Mouse (Mus musculus): Measurements from ENCODE around the gene Selenoo.

Gene Selenoo

DNA sequence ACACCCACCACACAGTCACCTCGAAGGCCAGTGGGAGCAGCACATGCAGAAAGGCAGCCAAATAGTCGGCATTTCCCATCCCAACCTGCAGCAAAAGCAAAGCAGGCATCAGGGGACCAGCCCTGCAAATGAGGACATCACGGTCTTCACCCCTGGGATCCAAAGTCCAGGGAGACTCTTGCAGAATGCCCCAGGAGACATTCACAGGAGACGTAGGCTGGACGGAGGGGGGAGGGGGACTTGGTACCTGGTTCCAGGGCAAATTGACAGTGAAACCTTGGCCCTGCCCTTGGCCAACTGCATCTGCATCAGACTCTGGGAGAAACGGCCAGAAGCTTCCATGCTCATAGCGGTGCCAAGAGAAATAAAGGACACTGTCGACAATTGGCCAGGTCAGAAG lies 37.7 kb downstream of the Selenoo start:
- no peak for DNase-seq (ENCODE audit: low spot score)

- no peak for DNase-seq (ENCODE audit: low spot score)
Observed at GRCm38 (mm10) chr15:89127364-89127940, 38.6 kb downstream of the Selenoo start.

- DNase-seq (ENCODE audit: low spot score) = peak; percentile 81
Observed at GRCm38 (mm10) chr15:89128382-89129350, 39.8 kb downstream of the Selenoo start, which contains the start of gene Hdac10. TSS of gene Hdac10 (minus strand) at chr15:89128700.

DNA sequence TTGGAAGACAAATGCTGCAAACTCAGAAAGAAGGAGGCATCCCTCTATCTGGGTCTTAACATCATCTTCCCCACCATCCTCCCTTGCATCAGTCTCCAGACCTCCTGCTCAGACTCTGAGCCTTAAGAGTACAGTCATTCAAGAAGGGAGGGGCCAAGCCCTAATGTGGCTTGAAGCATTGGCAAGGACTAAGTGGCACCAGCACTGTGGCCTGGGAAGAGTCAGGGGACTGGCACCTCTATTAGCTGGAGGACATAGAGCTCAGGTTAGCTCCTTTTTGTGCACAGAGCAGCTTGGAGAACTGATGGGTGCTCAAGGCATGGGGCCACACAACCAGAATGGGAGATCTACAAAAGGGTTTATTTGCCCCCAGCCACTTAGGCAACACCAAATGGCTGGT lies 41.4 kb downstream of the Selenoo start:
- DNase-seq (ENCODE audit: low spot score) = no peak

DNA sequence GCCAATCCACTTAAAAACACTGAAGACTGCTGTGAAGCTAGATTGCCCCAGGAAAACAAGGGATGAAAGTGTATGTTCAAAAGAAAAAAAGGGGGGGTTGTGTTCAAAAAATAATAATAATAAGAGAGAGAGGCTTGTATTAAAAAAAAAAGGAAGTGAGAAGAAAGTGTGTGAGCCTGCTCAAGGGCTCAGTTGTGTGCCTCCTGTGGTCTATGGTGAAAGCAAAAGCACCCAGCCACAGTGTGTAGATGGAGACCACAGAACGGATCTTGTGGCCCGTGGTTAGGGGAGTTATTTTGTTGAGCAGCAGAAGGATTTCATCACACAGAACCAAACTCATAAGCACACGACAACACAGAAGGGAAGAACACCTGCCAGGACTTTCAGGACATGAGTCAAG lies 42.4 kb downstream of the Selenoo start:
- DNase-seq (ENCODE audit: low spot score) = no peak

DNA sequence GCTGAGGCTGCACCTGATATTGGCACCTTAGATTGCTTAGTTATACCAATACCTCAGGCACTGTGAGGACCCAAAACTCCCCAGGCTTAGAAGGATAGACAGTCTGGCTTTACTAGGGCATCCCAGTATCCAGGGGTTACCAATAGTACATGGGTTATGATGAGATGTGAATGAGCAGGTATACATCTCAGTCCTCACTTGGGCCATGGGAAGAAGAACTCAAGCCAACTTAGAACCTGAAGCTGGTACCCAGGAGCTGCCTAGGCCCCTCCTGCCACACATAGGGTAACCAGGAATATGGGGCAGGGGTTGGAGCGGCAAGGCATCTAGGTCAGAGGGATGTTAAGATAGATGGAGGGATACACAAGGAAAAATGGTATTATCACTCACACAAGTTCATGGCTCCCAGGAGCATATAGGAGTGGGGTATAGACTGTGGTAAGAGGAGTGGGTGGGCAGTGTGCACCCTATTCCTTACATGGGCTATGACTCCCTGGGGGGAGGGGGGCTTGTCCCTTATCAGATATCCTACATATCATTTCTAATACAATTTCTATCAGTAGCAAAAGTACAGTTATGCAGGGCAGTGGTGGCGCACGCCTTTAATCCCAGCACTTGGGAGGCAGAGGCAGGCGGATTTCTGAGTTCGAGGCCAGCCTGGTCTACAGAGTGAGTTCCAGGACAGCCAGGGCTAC lies 47.7 kb downstream of the Selenoo start:
- no peak for DNase-seq (ENCODE audit: low spot score)

- no peak for DNase-seq (ENCODE audit: low spot score)
Observed at GRCm38 (mm10) chr15:89137378-89138045, 48.6 kb downstream of the Selenoo start.

DNA sequence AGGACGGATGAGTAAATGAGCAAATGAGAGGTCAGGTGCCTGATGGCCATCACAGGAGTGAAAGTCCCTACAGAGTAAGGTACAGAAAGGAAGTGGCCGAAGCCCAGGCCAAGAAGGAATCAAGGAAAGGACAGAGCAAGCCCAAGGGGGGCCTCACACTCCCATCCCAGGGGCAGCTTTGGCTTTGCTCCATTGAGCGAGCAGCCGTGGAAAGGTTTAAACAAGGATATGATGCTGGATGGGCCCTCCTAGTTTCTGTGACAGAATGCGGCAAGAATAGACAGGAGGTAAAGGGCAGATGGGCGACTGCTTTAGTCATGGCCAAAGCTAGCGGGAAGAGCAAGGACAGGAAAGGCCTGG lies 49.1 kb downstream of the Selenoo start:
- DNase-seq (ENCODE audit: low spot score) = no peak

DNA sequence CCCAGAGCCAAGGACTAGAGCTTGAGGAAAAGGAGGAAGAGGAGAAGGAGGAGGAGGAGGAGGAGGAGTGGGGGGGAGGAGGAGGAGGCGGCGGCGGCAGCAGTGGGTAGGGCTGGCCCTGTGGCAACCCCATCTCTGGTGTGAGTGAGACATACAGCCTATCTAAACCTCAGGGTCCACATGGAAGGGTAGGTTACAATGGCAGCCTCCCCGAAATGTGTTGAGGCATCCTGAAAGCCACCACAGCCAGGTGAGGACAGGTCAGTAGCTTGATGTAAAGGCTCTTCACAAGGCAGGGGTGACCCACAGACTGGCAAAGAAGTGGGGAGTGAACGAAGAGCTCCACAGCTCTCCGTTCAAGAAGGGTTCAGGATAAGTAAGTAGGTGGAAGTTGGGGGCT lies 49.6 kb downstream of the Selenoo start:
- no peak for DNase-seq (ENCODE audit: low spot score)

DNA sequence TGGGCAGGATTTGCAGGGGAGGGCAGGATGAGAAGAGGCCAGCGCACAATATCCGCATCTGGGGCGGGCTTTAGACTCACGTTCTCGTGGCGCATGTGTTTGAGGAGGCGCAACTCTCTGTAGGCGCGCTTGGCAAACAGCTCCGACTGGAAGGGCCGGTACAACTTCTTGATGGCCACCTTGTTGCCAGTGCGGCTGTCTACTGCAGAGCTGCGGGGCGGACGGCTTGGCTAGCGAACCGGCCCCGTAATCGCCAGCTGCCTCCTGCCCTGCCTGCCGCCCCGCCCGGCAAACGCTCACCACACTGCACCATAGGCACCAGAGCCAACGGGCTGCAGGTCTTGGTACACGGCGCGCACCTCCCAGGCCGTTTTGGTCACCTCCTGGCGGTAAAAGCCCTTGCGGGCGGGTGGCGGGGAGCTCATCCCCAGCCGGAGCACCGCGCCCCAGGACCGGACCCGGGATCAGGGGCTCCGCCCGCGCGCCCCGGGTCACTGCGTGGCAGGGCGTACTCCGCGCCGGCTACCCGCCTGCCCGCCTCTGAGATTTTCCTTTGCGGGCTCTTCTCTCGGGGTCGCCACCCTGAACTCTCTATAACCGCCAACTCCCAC lies 51.3 kb downstream of the Selenoo start:
- DNase-seq (ENCODE audit: low spot score) = no peak

GRCm38 (mm10) chr15:89140659-89141252 lies 51.9 kb downstream of the Selenoo start, which contains the start of gene Mapk12:
TSS of gene Mapk12 (minus strand) at chr15:89140703.
- no peak for DNase-seq (ENCODE audit: low spot score)

GRCm38 (mm10) chr15:89141443-89141842 lies 52.6 kb downstream of the Selenoo start:
- no peak for DNase-seq (ENCODE audit: low spot score)

GRCm38 (mm10) chr15:89141905-89142304 lies 53.0 kb downstream of the Selenoo start:
- DNase-seq (ENCODE audit: low spot score) = no peak

GRCm38 (mm10) chr15:89143134-89143533 lies 54.2 kb downstream of the Selenoo start:
- DNase-seq (ENCODE audit: low spot score) = no peak

DNA sequence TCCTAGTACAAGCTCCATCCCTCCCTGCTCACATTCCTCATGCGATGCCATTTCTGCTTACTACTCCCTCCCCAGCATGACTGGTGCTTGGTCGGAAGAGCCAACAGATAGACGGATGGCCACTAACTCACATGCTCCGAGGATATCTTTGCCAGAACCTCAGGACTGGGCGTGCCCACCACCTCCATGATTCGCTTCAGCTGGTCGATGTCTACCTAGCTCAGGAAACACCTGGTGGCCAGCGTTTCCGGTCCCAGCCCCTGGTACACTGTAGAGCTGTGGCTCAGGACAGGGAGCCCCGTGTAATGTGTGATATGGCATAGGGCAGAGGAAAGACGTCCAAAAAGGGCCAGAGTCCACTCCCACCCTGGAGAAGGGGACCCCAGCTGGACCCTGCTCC lies 56.1 kb downstream of the Selenoo start:
- no peak for DNase-seq (ENCODE audit: low spot score)

DNA sequence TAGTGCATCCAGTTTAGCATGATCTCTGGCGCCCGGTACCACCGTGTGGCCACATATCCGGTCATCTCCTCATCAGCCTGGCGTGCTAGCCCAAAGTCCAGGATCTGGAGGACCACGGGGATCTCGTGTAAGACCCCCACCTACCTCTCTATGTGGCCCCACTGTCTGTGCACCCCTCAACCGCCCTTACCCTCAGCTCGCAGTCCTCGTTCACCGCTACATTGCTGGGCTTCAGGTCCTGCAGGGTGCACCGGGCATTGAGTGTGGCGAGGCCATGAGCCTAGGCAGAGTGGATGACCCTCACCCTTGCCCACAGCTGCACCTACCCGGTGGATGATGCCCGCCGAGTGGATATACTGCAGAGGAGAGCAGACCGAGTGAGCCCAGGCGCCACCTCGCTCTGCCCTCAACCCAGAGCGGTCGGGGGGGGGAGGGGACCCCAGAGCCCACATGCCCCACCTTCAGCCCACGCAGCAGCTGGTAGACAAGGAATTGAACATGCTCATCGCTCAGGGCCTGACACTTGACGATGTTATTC lies 57.0 kb downstream of the Selenoo start:
- DNase-seq (ENCODE audit: low spot score) = no peak

GRCm38 (mm10) chr15:89146537-89146936 lies 57.7 kb downstream of the Selenoo start:
- DNase-seq (ENCODE audit: low spot score) = no peak

DNA sequence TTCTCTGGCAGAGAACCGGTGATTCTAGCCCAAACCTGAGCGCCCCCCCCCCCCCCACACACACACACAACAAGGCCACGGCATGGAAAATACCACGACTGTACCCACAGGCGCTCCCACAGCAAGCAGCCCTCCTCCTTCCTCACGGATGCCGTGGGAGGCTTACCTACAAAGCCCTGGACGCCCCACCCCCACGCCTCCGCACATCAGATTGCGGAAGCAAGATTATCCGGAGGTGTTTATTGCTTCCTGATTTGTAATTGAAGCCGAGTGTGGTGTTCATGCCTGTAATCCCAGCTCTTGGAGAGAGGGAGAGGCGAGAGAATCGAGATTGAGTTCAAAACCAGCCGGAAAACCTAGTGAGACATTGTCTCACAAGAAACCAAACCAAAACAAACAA lies 58.1 kb downstream of the Selenoo start:
- DNase-seq (ENCODE audit: low spot score) = no peak

DNA sequence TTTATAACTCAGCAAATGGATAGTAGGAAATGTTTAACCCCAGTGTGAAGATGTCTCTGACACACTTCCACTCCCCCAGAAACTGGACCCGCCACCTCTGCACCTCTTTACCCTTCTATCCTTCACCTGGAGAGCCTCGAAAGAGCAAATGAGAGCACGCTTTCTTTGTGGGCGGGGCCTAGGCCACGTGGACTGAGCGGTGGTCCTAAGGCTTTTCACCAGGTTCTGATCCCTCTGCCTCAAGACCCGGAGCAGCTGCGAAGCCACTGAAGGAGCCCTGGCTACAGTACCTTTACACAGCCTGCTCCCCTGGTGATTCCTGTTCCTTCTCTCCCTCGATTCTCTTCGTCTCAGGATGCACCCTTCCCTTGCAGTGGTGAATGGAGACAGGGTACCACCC lies 58.6 kb downstream of the Selenoo start:
- no peak for DNase-seq (ENCODE audit: low spot score)

DNA sequence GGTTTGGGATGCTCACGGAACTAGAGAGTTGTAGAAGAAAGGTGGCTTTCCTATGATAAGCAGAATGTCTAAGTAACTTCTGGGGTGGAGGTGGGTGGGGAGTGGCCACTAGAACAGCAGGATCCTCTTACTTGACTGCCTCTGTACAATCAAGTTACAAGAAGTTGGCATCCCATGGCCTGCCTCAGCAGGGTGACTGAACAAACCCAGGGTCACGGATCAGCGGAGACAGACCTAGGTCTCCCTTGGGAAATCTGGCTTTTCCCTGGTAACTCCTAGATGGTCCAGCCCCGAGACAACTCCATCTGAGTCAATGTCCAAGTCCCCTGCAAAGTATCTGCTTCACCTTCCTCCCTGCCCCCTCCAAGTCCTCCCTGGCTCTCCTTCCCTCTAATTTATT lies 59.0 kb downstream of the Selenoo start:
- no peak for DNase-seq (ENCODE audit: low spot score)

Measured in c-Kit-positive CD71-positive TER-119-positive erythroid progenitor cells, embryonic 14.5 days (primary cell).